Mouse (Mus musculus) myocyte (in vitro differentiated cells): ENCODE data around the gene Soga1. TPM values are rescaled to one million over a fixed set of nuclear protein-coding genes. Genes with fewer than 3 reads are reported as not detected.
A peak's percentile ranks its signal among the peaks of the same experiment; 100 is the strongest.

Experiments
- H3K27me3 ChIP-seq: one replicate; pipeline ENCODE4 v1.6.1; 2011; ENCODE audit not compliant: control insufficient read depth, insufficient read depth, insufficient read length
- H3K36me3 ChIP-seq: one replicate; pipeline ENCODE4 v1.6.1; 2011; ENCODE audit not compliant: control insufficient read depth, insufficient read depth
- H3K4me2 ChIP-seq: one replicate; pipeline ENCODE4 v1.6.1; 2011; ENCODE audit warnings: low read depth, control low read depth
- H3K4me3 ChIP-seq: one replicate; pipeline ENCODE4 v1.5.1; 2011; ENCODE audit warnings: mild to moderate bottlenecking, control low read depth, moderate library complexity
- H3K79me2 ChIP-seq: one replicate; pipeline ENCODE4 v1.6.1; 2011; ENCODE audit not compliant: control insufficient read depth, insufficient read depth
- H3ac ChIP-seq: one replicate; pipeline ENCODE4 v1.6.1; 2011; ENCODE audit not compliant: control insufficient read depth, insufficient read length
- CEBPB ChIP-seq: IDR thresholded peaks from 2 replicates; pipeline ENCODE4 v1.6.1; 2011; ENCODE audit warnings: mild to moderate bottlenecking, moderate library complexity; ENCODE audit not compliant: poor library complexity, insufficient read depth, severe bottlenecking
- E2F4 ChIP-seq: IDR thresholded peaks from one replicate; pipeline ENCODE4 v1.6.1; 2011; ENCODE audit warnings: mild to moderate bottlenecking, control low read depth, moderate library complexity; ENCODE audit not compliant: insufficient read depth
- MAX ChIP-seq: IDR thresholded peaks from one replicate; pipeline ENCODE4 v1.6.1; 2011; ENCODE audit warnings: low read depth, mild to moderate bottlenecking, control low read depth
- MYOD1 ChIP-seq, 3 experiments: IDR thresholded peaks; one replicate each; pipeline ENCODE4 v1.6.1; 2011; ENCODE audit warnings: control low read depth in 2 of 3, low read depth in 2 of 3, mild to moderate bottlenecking in 2 of 3, moderate library complexity in 1 of 3; ENCODE audit not compliant: insufficient read length in 2 of 3, control insufficient read depth in 1 of 3
- MYOG ChIP-seq, 3 experiments: IDR thresholded peaks; one replicate each; pipeline ENCODE4 v1.6.1; 2011; ENCODE audit warnings: control low read depth in 2 of 3, low read depth in 2 of 3, mild to moderate bottlenecking in 2 of 3; ENCODE audit not compliant: insufficient read length in 2 of 3, control insufficient read depth in 1 of 3, insufficient read depth in 1 of 3
- POLR2A ChIP-seq: IDR thresholded peaks from one replicate; pipeline ENCODE4 v1.6.1; 2011; ENCODE audit warnings: low read depth, mild to moderate bottlenecking, control low read depth, moderate library complexity; ENCODE audit not compliant: insufficient read length
- POLR2AphosphoS2 ChIP-seq: IDR thresholded peaks from one replicate; pipeline ENCODE4 v1.6.1; 2011; ENCODE audit warnings: low read depth, control low read depth; ENCODE audit not compliant: insufficient read length
- REST ChIP-seq: IDR thresholded peaks from one replicate; pipeline ENCODE4 v1.6.1; 2011; ENCODE audit warnings: mild to moderate bottlenecking, control low read depth, moderate library complexity; ENCODE audit not compliant: insufficient read depth, insufficient read length
- SRF ChIP-seq: IDR thresholded peaks from one replicate; pipeline ENCODE4 v1.6.1; 2011; ENCODE audit warnings: low read depth; ENCODE audit not compliant: control insufficient read depth, insufficient read length
- TCF12 ChIP-seq: IDR thresholded peaks from one replicate; pipeline ENCODE4 v1.6.1; 2011; ENCODE audit warnings: mild to moderate bottlenecking, control low read depth; ENCODE audit not compliant: poor library complexity, insufficient read depth, severe bottlenecking
- TCF3 ChIP-seq: IDR thresholded peaks from one replicate; pipeline ENCODE4 v1.6.1; 2011; ENCODE audit warnings: low read depth, control low read depth; ENCODE audit not compliant: insufficient read length
- USF1 ChIP-seq: IDR thresholded peaks from one replicate; pipeline ENCODE4 v1.6.1; 2011; ENCODE audit warnings: low read depth, mild to moderate bottlenecking, control low read depth, moderate library complexity
- polyA plus RNA-seq: library from polyadenylated mRNA; unstranded; fragments of >200 nt; fragmentation: generic; extraction: Trizol; gene quantifications from one replicate; pipeline ENCODE4 v1.2.1, GENCODE M21; 2012; ENCODE audit warnings: missing spikeins

Gene Soga1
- 11.9 TPM for polyA plus RNA-seq

GRCm38 (mm10) chr2:157078793-157079700 is at the start of gene Soga1:
Gene Soga1 (minus strand): TSS chr2:157079254.
- H3K27me3 ChIP-seq: no peaks in the 10 kb centered on the region
- TF ChIP-seq TCF12 (no peak), POLR2A (peak; percentile 82), USF1 (no peak), POLR2AphosphoS2 (peak; percentile 52), E2F4 (no peak), TCF3 (no peak), SRF (peak; percentile 16), REST (no peak), CEBPB (no peak), MYOD1 (IDR thresholded peaks at IDR 0.05; ENCODE audit: control insufficient read depth in 1 of 3, insufficient read length in 2 of 3, low read depth in 2 of 3) (peak in 1 of 3 experiments; percentile 25), MYOG (IDR thresholded peaks at IDR 0.05; ENCODE audit: control insufficient read depth in 1 of 3, insufficient read depth in 1 of 3, insufficient read length in 2 of 3, low read depth in 2 of 3) (peak in 2 of 3 experiments; percentile 1 to 28), MAX (no peak)
- H3K79me2 ChIP-seq: peaks cover 41% of the 10 kb centered on the region
- H3K4me3 ChIP-seq: peak within 1 kb of the TSS; percentile 92
- no peaks in the 10 kb centered on the region for H3K36me3 ChIP-seq
- peak within 1 kb of the TSS; percentile 66 for H3ac ChIP-seq
- peak within 1 kb of the TSS; percentile 81 for H3K4me2 ChIP-seq

GRCm38 (mm10) chr2:157128072-157128471 is 49.0 kb upstream of the Soga1 start:
- TF ChIP-seq SRF (no peak), TCF12 (no peak), POLR2AphosphoS2 (no peak), CEBPB (no peak), MYOD1 (IDR thresholded peaks at IDR 0.05; ENCODE audit: control insufficient read depth in 1 of 3, insufficient read length in 2 of 3, low read depth in 2 of 3) (peak in 1 of 3 experiments; percentile 6), MAX (no peak)
- H3K36me3 ChIP-seq: peaks cover 4% of the 10 kb centered on the region
- H3K27me3 ChIP-seq: no peaks in the 10 kb centered on the region
- peaks cover 4% of the 10 kb centered on the region for H3K79me2 ChIP-seq
- no peak overlapping the region for H3ac ChIP-seq
- H3K4me2 ChIP-seq: no peak overlapping the region
- H3K4me3 ChIP-seq: no peak overlapping the region

GRCm38 (mm10) chr2:157127370-157127769 is 48.3 kb upstream of the Soga1 start:
- H3K79me2 ChIP-seq: no peaks in the 10 kb centered on the region
- no peak overlapping the region for H3K4me2 ChIP-seq
- TF ChIP-seq USF1 (no peak), TCF3 (no peak), CEBPB (no peak), MYOG (IDR thresholded peaks at IDR 0.05; ENCODE audit: control insufficient read depth in 1 of 3, insufficient read depth in 1 of 3, insufficient read length in 2 of 3, low read depth in 2 of 3) (no peak), SRF (no peak), TCF12 (no peak), MYOD1 (IDR thresholded peaks at IDR 0.05; ENCODE audit: control insufficient read depth in 1 of 3, insufficient read length in 2 of 3, low read depth in 2 of 3) (no peak), MAX (no peak), REST (no peak), POLR2AphosphoS2 (no peak)
- H3K4me3 ChIP-seq: no peak overlapping the region
- H3ac ChIP-seq: no peak overlapping the region
- no peaks in the 10 kb centered on the region for H3K27me3 ChIP-seq
- peaks cover 8% of the 10 kb centered on the region for H3K36me3 ChIP-seq

GRCm38 (mm10) chr2:157125246-157125645 is 46.2 kb upstream of the Soga1 start:
- TF ChIP-seq SRF (no peak), TCF3 (no peak), POLR2AphosphoS2 (no peak), REST (no peak), CEBPB (no peak), TCF12 (no peak), POLR2A (no peak), MYOG (IDR thresholded peaks at IDR 0.05; ENCODE audit: control insufficient read depth in 1 of 3, insufficient read depth in 1 of 3, insufficient read length in 2 of 3, low read depth in 2 of 3) (no peak), MAX (no peak), E2F4 (no peak), MYOD1 (IDR thresholded peaks at IDR 0.05; ENCODE audit: control insufficient read depth in 1 of 3, insufficient read length in 2 of 3, low read depth in 2 of 3) (no peak), USF1 (no peak)
- Histone ChIP-seq H3K4me3 (no peak overlapping the region), H3K27me3 (no peaks in the 10 kb centered on the region), H3K79me2 (no peaks in the 10 kb centered on the region), H3K4me2 (no peak overlapping the region), H3K36me3 (peaks cover 8% of the 10 kb centered on the region), H3ac (no peak overlapping the region)
